12 mouse cellular contexts compared by ENCODE assay signal in the genomic region with DNA sequence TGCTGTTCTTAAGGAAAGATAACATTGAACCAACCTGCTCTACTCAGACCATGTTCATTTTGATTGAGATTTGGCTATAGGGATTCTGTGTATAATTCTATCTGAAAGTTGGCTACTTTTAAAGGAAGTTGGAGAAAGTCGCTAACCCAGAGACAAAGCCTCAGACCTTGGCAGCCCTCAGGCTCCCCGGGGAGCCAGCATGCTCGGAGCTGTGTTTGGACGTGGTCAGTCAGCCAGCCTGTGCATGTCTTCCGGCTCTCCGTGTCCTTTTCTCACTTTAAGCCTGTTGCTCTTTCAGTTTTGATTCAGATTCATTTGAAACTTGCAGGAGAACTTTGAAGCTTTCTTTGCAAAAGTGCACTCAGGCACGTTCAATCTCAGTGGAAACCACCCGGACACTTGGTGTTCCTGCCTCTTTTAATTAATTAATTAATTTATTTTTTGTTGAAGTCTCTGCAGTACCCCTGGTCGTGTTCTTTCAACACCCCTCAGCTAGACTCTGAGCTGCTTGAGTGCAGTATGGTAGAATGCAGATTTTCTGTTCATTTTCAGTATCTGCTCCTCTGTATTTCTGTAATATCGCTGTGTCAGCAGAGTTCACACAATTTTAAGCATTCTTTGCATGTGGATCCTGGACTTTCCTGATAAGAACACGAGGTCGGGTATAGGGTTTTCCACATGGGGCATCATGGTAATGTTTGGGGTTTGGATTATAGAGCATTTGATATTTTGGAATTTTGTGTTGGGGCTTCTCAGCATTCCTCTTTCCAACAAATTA.
DNase-seq lines count a peak whose midpoint lies in the region; ATAC-seq and TF ChIP-seq lines count a peak whose summit lies in the region.
"Had no signal": no experiment of that assay in that cellular context is flagged by ENCODE, and none has a peak within 500 bp of the region (broad histone marks: within the 10 kb centered on the region; RNA-seq: fewer than 3 reads in every experiment).

No protein-coding gene starts in this region.

- TF ChIP-seq CTCF in kidney, adult 2 months (conservative IDR thresholded peaks at IDR 0.05; ENCODE audit: insufficient read depth, insufficient read length, low read depth, low read length): no peak
- no peak for TF ChIP-seq CTCF in gastrocnemius, adult 2 months (IDR thresholded peaks at IDR 0.05)

- H3K4me3 ChIP-seq in kidney, adult 2 months (ENCODE audit: insufficient read depth, low read depth, low read length): no peak overlapping the region
- H3K4me3 ChIP-seq in kidney, embryonic 16.5 days (ENCODE audit: low read length): no peak overlapping the region
- peak overlapping the region; percentile 40 for H3K4me3 ChIP-seq in gastrocnemius, adult 2 months
- H3K4me3 ChIP-seq in forebrain, embryonic 15.5 days: no peak overlapping the region
- H3K4me3 ChIP-seq: heart, embryonic 15.5 days; limb, embryonic 15.5 days; megakaryocyte, embryonic 14.5 days had no signal

- TF ChIP-seq POLR2A in kidney, adult 2 months (IDR thresholded peaks at IDR 0.05; ENCODE audit: low read depth, low read length): no peak

- H3K27me3 ChIP-seq in kidney, adult 2 months (replicated peaks; ENCODE audit: control insufficient read depth, insufficient read depth, low read length): no peaks in the 10 kb centered on the region
- no peaks in the 10 kb centered on the region for H3K27me3 ChIP-seq in kidney, embryonic 16.5 days (ENCODE audit: insufficient read depth, low read length)
- H3K27me3 ChIP-seq in forebrain, embryonic 15.5 days: 0 out of 2 replicates have a peak, but pooled peaks cover 5% of the 10 kb centered on the region
- H3K27me3 ChIP-seq: limb, embryonic 15.5 days had no signal

- no peaks in the 10 kb centered on the region for H3K4me1 ChIP-seq in kidney, adult 2 months (ENCODE audit: control insufficient read depth, insufficient read depth, low read length)
- no peaks in the 10 kb centered on the region for H3K4me1 ChIP-seq in kidney, embryonic 16.5 days (ENCODE audit: insufficient read depth, low read length)
- peaks cover 20% of the 10 kb centered on the region for H3K4me1 ChIP-seq in forebrain, embryonic 15.5 days
- H3K4me1 ChIP-seq: heart, embryonic 15.5 days; megakaryocyte, embryonic 14.5 days had no signal

- no peaks in the 10 kb centered on the region for H3K9me3 ChIP-seq in kidney, embryonic 16.5 days (ENCODE audit: low read length)
- no peaks in the 10 kb centered on the region for H3K9me3 ChIP-seq in forebrain, embryonic 15.5 days
- H3K9me3 ChIP-seq: heart, embryonic 15.5 days; limb, embryonic 15.5 days had no signal

- no peaks in the 10 kb centered on the region for H3K36me3 ChIP-seq in kidney, adult 2 months (ENCODE audit: control insufficient read depth, insufficient read depth, low read length)
- no peaks in the 10 kb centered on the region for H3K36me3 ChIP-seq in kidney, embryonic 16.5 days (ENCODE audit: insufficient read depth, low read length)
- H3K36me3 ChIP-seq in forebrain, embryonic 15.5 days: no peaks in the 10 kb centered on the region
- H3K36me3 ChIP-seq: heart, embryonic 15.5 days; limb, embryonic 15.5 days had no signal

- H3K4me2 ChIP-seq in kidney, embryonic 16.5 days (replicated peaks; ENCODE audit: low read depth, low read length): no peak overlapping the region
- H3K4me2 ChIP-seq in forebrain, embryonic 15.5 days (replicated peaks): no peak overlapping the region
- H3K4me2 ChIP-seq: heart, embryonic 15.5 days; limb, embryonic 15.5 days had no signal

- ATAC-seq in kidney, embryonic 16.5 days (ENCODE audit: low FRiP score, low TSS enrichment): no peak
- ATAC-seq in forebrain, embryonic 15.5 days (replicated peaks): no peak

- DNase-seq in kidney, adult 2 months: peak; percentile 49
- DNase-seq in Muller cell, postnatal 12 days (ENCODE audit: inconsistent ontology term): peak; percentile 64
- DNase-seq in gastrocnemius, adult 2 months: peak; percentile 74
- peak; percentile 51 for DNase-seq in heart, postnatal 25 days (ENCODE audit: low spot score)
- no peak for DNase-seq in layer of hippocampus, postnatal 25 days (ENCODE audit: extremely low spot score in 1 of 2, low spot score in 1 of 2)
- DNase-seq in neural tube, embryonic 10.5 days (ENCODE audit: extremely low spot score, low spot score): no peak

- H3K9ac ChIP-seq in kidney, embryonic 16.5 days (replicated peaks; ENCODE audit: low read length): no peak overlapping the region
- no peak overlapping the region for H3K9ac ChIP-seq in forebrain, embryonic 15.5 days (replicated peaks)
- H3K9ac ChIP-seq: heart, embryonic 15.5 days; limb, embryonic 15.5 days had no signal

- WGBS in kidney, adult 2 months: 53% methylated on average over 12 of the region's 12 CpGs
- 63% methylated on average over 12 of the region's 12 CpGs for WGBS in kidney, embryonic 16.5 days
- WGBS in forebrain, embryonic 15.5 days: 38% methylated on average over 12 of the region's 12 CpGs

- no peak overlapping the region for H3K27ac ChIP-seq in kidney, adult 2 months (ENCODE audit: insufficient read depth, low read depth, low read length)
- no peak overlapping the region for H3K27ac ChIP-seq in kidney, embryonic 16.5 days (ENCODE audit: low read length)
- H3K27ac ChIP-seq in gastrocnemius, adult 2 months: no peak overlapping the region
- no peak overlapping the region for H3K27ac ChIP-seq in forebrain, embryonic 15.5 days (replicated peaks)
- H3K27ac ChIP-seq: heart, embryonic 15.5 days; limb, embryonic 15.5 days; stomach, postnatal 0 days had no signal

- intact Hi-C loops in gastrocnemius, adult 2 months (cut with DNase I): no loop called here
- intact Hi-C loops in heart, postnatal 25 days (cut with DNase I): loop anchor here (5.0 kb wide), 1 partner anchor 592 kb away; no protein-coding TSS in a partner anchor

Comparison
In these comparisons a context has a peak if more than half of its experiments do, and no peak if none do; other contexts are left out.
1. DNase-seq: peak in kidney, adult 2 months (single experiment), Muller cell, postnatal 12 days (single experiment), gastrocnemius, adult 2 months (single experiment) and heart, postnatal 25 days (single experiment); none in layer of hippocampus, postnatal 25 days (0 of 2) and neural tube, embryonic 10.5 days (single experiment).